Mouse (Mus musculus) neural tube, embryonic 13.5 days (tissue): ENCODE data around the gene Zfand3. TPM values are rescaled to one million over a fixed set of nuclear protein-coding genes. Genes with fewer than 3 reads are reported as not detected.

Experiments
- ATAC-seq: fragments of 200-750 bp; cut with Nextera tagmentation; 2 replicates; pipeline ENCODE4 v1.8.0; 2017; ENCODE audit warnings: low read depth, mild to moderate bottlenecking, moderate TSS enrichment, moderate library complexity
- H3K27ac ChIP-seq: fragments of 300-500 bp; sonication (generic); replicated peaks from 2 replicates; pipeline ENCODE4 v1.5.1; 2015; ENCODE audit warnings: moderate library complexity, mild to moderate bottlenecking, inconsistent platforms
- H3K27me3 ChIP-seq: fragments of 300-500 bp; sonication (generic); 2 replicates; pipeline ENCODE4 v1.6.1; 2015; ENCODE audit warnings: mild to moderate bottlenecking, inconsistent platforms
- H3K36me3 ChIP-seq: fragments of 300-500 bp; sonication (generic); 2 replicates; pipeline ENCODE4 v1.6.1; 2015; ENCODE audit warnings: mild to moderate bottlenecking, inconsistent platforms
- H3K4me1 ChIP-seq: fragments of 300-500 bp; sonication (generic); replicated peaks from 2 replicates; pipeline ENCODE4 v1.6.1; 2015; ENCODE audit warnings: inconsistent platforms
- H3K4me2 ChIP-seq: fragments of 300-500 bp; sonication (generic); 2 replicates; pipeline ENCODE4 v1.6.1; 2015; ENCODE audit warnings: inconsistent platforms, mild to moderate bottlenecking, moderate library complexity
- H3K4me3 ChIP-seq: fragments of 300-500 bp; sonication (generic); 2 replicates; pipeline ENCODE4 v1.5.1; 2015; ENCODE audit warnings: mild to moderate bottlenecking, inconsistent platforms
- H3K9ac ChIP-seq: fragments of 300-500 bp; sonication (generic); 2 replicates; pipeline ENCODE4 v1.6.1; 2015; ENCODE audit warnings: moderate library complexity, mild to moderate bottlenecking, inconsistent platforms
- H3K9me3 ChIP-seq: fragments of 300-500 bp; sonication (generic); 2 replicates; pipeline ENCODE4 v1.6.1; 2016; ENCODE audit warnings: inconsistent platforms
- WGBS: fragments of 180-500 bp; shearing (Covaris S2); methylation state at CpG from one replicate; pipeline ENCODE4 v1.1.7; 2015; 5-methylcytosine and 5-hydroxymethylcytosine counted together
- polyA plus RNA-seq: library from polyadenylated mRNA; unstranded; fragments of >200 nt; fragmentation: Nextera tagmentation; extraction: Ambion mirVana; gene quantifications from 2 replicates; pipeline ENCODE4 v1.2.1, GENCODE M21; 2015

Gene Zfand3
- polyA plus RNA-seq, 1 experiment from 2014 or later = 79.3 TPM

GRCm38 (mm10) chr17:30230428-30230827 lies 225.9 kb downstream of the Zfand3 start:
- Histone ChIP-seq H3K4me1 (peaks cover 52% of the 10 kb centered on the region), H3K9me3 (no peaks in the 10 kb centered on the region), H3K36me3 (no peaks in the 10 kb centered on the region), H3K4me3 (no peak overlapping the region), H3K4me2 (no peak overlapping the region), H3K9ac (no peak overlapping the region), H3K27ac (peak overlapping the region; percentile 28; the same call in 1 of the 2 replicates), H3K27me3 (no peaks in the 10 kb centered on the region)
- ATAC-seq = no peak
- 89% methylated on average over 4 of the region's 4 CpGs for WGBS

- Histone ChIP-seq H3K9me3 (no peaks in the 10 kb centered on the region), H3K9ac (no peak overlapping the region), H3K4me3 (no peak overlapping the region), H3K27me3 (no peaks in the 10 kb centered on the region), H3K27ac (no peak overlapping the region), H3K4me2 (no peak overlapping the region), H3K36me3 (no peaks in the 10 kb centered on the region), H3K4me1 (peaks cover 53% of the 10 kb centered on the region)
- WGBS = 100% methylated on average over 1 of the region's 1 CpGs
- no peak for ATAC-seq
Measured at GRCm38 (mm10) chr17:30231483-30231882, 226.9 kb downstream of the Zfand3 start.

GRCm38 (mm10) chr17:30232698-30233097 lies 228.2 kb downstream of the Zfand3 start:
- Histone ChIP-seq H3K4me1 (peaks cover 62% of the 10 kb centered on the region), H3K27ac (no peak overlapping the region), H3K27me3 (no peaks in the 10 kb centered on the region), H3K9me3 (no peaks in the 10 kb centered on the region), H3K4me2 (no peak overlapping the region), H3K36me3 (no peaks in the 10 kb centered on the region), H3K9ac (no peak overlapping the region), H3K4me3 (no peak overlapping the region)
- no peak for ATAC-seq
- WGBS = 45% methylated on average over 4 of the region's 4 CpGs

- no peak for ATAC-seq
- Histone ChIP-seq H3K9me3 (no peaks in the 10 kb centered on the region), H3K27me3 (no peaks in the 10 kb centered on the region), H3K9ac (no peak overlapping the region), H3K36me3 (no peaks in the 10 kb centered on the region), H3K4me2 (no peak overlapping the region), H3K4me3 (no peak overlapping the region), H3K4me1 (peaks cover 47% of the 10 kb centered on the region), H3K27ac (no peak overlapping the region)
- WGBS = 77% methylated on average over 4 of the region's 4 CpGs
Measured at GRCm38 (mm10) chr17:30235380-30235779, 230.8 kb downstream of the Zfand3 start.

- no peak overlapping the region for H3K4me3 ChIP-seq
- H3K27me3 ChIP-seq = no peaks in the 10 kb centered on the region
- H3K27ac ChIP-seq = peak overlapping the region; percentile 5; the same call in 1 of the 2 replicates
- no peak overlapping the region for H3K4me2 ChIP-seq
- H3K36me3 ChIP-seq = no peaks in the 10 kb centered on the region
- H3K9ac ChIP-seq = no peak overlapping the region
- peak; percentile 60; the same call in 1 of the 2 replicates for ATAC-seq
- WGBS = 53% methylated on average over 6 of the region's 6 CpGs
- no peaks in the 10 kb centered on the region for H3K9me3 ChIP-seq
- H3K4me1 ChIP-seq = peaks cover 56% of the 10 kb centered on the region
Measured at GRCm38 (mm10) chr17:30236611-30237010, 232.1 kb downstream of the Zfand3 start.

GRCm38 (mm10) chr17:30237600-30237999 lies 233.1 kb downstream of the Zfand3 start:
- ATAC-seq = no peak
- 87% methylated on average over 7 of the region's 7 CpGs for WGBS
- Histone ChIP-seq H3K4me3 (no peak overlapping the region), H3K4me1 (peaks cover 62% of the 10 kb centered on the region), H3K27me3 (no peaks in the 10 kb centered on the region), H3K4me2 (no peak overlapping the region), H3K27ac (no peak overlapping the region), H3K9me3 (no peaks in the 10 kb centered on the region), H3K36me3 (no peaks in the 10 kb centered on the region), H3K9ac (no peak overlapping the region)

GRCm38 (mm10) chr17:30239458-30239857 lies 234.9 kb downstream of the Zfand3 start:
- Histone ChIP-seq H3K9me3 (no peaks in the 10 kb centered on the region), H3K4me1 (peaks cover 63% of the 10 kb centered on the region), H3K36me3 (no peaks in the 10 kb centered on the region), H3K27me3 (no peaks in the 10 kb centered on the region), H3K9ac (no peak overlapping the region), H3K4me3 (no peak overlapping the region), H3K27ac (no peak overlapping the region), H3K4me2 (no peak overlapping the region)
- no peak for ATAC-seq
- 90% methylated on average over 5 of the region's 5 CpGs for WGBS

- Histone ChIP-seq H3K36me3 (no peaks in the 10 kb centered on the region), H3K4me3 (no peak overlapping the region), H3K4me1 (peaks cover 65% of the 10 kb centered on the region)
Measured at GRCm38 (mm10) chr17:30240659-30241058, 236.1 kb downstream of the Zfand3 start.

GRCm38 (mm10) chr17:30241061-30241460 lies 236.5 kb downstream of the Zfand3 start:
- no peaks in the 10 kb centered on the region for H3K27me3 ChIP-seq
- no peak overlapping the region for H3K27ac ChIP-seq
- no peaks in the 10 kb centered on the region for H3K9me3 ChIP-seq
- no peak overlapping the region for H3K4me3 ChIP-seq
- H3K36me3 ChIP-seq = no peaks in the 10 kb centered on the region
- ATAC-seq = no peak
- no peak overlapping the region for H3K9ac ChIP-seq
- H3K4me2 ChIP-seq = no peak overlapping the region
- H3K4me1 ChIP-seq = peaks cover 65% of the 10 kb centered on the region
- 65% methylated on average over 6 of the region's 6 CpGs for WGBS

More at GRCm38 (mm10) chr17:30240659-30241058, 236.1 kb downstream of the Zfand3 start:
- no peak overlapping the region for H3K27ac ChIP-seq
- WGBS = 86% methylated on average over 4 of the region's 4 CpGs
- H3K9ac ChIP-seq = no peak overlapping the region
- ATAC-seq = no peak
- no peaks in the 10 kb centered on the region for H3K9me3 ChIP-seq
- no peak overlapping the region for H3K4me2 ChIP-seq
- no peaks in the 10 kb centered on the region for H3K27me3 ChIP-seq

- ATAC-seq = no peak
- Histone ChIP-seq H3K27me3 (no peaks in the 10 kb centered on the region), H3K4me1 (peaks cover 65% of the 10 kb centered on the region), H3K9ac (peak overlapping the region; percentile 46), H3K4me2 (no peak overlapping the region), H3K36me3 (no peaks in the 10 kb centered on the region), H3K9me3 (no peaks in the 10 kb centered on the region), H3K4me3 (no peak overlapping the region), H3K27ac (peak overlapping the region; percentile 11)
- 47% methylated on average over 17 of the region's 17 CpGs for WGBS
Measured at GRCm38 (mm10) chr17:30241720-30242322, 237.3 kb downstream of the Zfand3 start.

GRCm38 (mm10) chr17:30242647-30243046 lies 238.1 kb downstream of the Zfand3 start:
- 95% methylated on average over 4 of the region's 4 CpGs for WGBS
- Histone ChIP-seq H3K36me3 (no peaks in the 10 kb centered on the region), H3K4me3 (no peak overlapping the region), H3K27me3 (no peaks in the 10 kb centered on the region), H3K4me1 (peaks cover 63% of the 10 kb centered on the region), H3K9ac (no peak overlapping the region), H3K27ac (no peak overlapping the region), H3K9me3 (no peaks in the 10 kb centered on the region), H3K4me2 (no peak overlapping the region)
- ATAC-seq = no peak

GRCm38 (mm10) chr17:30243540-30243939 lies 239.0 kb downstream of the Zfand3 start:
- peaks cover 63% of the 10 kb centered on the region for H3K4me1 ChIP-seq
- no peaks in the 10 kb centered on the region for H3K36me3 ChIP-seq
- H3K4me2 ChIP-seq = no peak overlapping the region
- no peak overlapping the region for H3K9ac ChIP-seq
- 77% methylated on average over 7 of the region's 7 CpGs for WGBS
- H3K27ac ChIP-seq = no peak overlapping the region
- H3K9me3 ChIP-seq = no peaks in the 10 kb centered on the region
- H3K27me3 ChIP-seq = no peaks in the 10 kb centered on the region
- no peak for ATAC-seq
- H3K4me3 ChIP-seq = no peak overlapping the region
